In the genomic region with DNA sequence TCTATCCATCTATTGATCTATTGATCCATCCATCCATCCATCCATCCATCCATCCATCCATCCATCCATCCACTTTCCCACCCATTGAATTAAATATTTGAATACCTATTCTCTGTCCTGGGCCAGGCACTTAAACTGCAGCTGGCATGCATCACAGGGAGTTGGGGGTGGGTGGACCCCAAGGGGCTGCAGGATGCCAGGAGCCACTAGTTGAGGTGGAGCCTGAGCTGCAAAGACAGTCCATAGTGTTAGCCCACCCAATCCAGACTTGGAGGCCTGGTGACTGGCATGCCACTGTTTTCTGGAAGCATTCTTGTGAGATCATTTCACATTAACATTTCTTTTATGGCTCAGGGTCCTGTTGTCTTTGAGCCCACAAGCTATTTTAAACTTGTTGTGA, we compare ENCODE assay signal across 18 mouse cellular contexts.
"Had no signal": no experiment of that assay in that cellular context is flagged by ENCODE, and none has a peak within 500 bp of the region (broad histone marks: within the 10 kb centered on the region; RNA-seq: fewer than 3 reads in every experiment).

No protein-coding gene starts in this region.

- H3K27me3 ChIP-seq: midbrain, embryonic 12.5 days; neural tube, embryonic 13.5 days; neural tube, embryonic 15.5 days had no signal

- H3K36me3 ChIP-seq: midbrain, embryonic 12.5 days; neural tube, embryonic 13.5 days; neural tube, embryonic 15.5 days had no signal

- H3K4me3 ChIP-seq: midbrain, embryonic 12.5 days; myocyte; neural tube, embryonic 13.5 days; neural tube, embryonic 15.5 days had no signal

- ATAC-seq: midbrain, embryonic 16.5 days had no signal

- H3K9ac ChIP-seq: lung, embryonic 14.5 days; midbrain, embryonic 12.5 days; neural tube, embryonic 13.5 days; neural tube, embryonic 15.5 days had no signal

- H3K27ac ChIP-seq: midbrain, embryonic 12.5 days; neural tube, embryonic 13.5 days; neural tube, embryonic 15.5 days had no signal

- H3K4me2 ChIP-seq: lung, embryonic 14.5 days; midbrain, embryonic 12.5 days; neural tube, embryonic 13.5 days; neural tube, embryonic 15.5 days had no signal

- DNase-seq: lung, adult 18-20 months; lung, embryonic 14.5 days; lung, postnatal 10 days; lung, postnatal 4 days; midbrain, embryonic 14.5 days; retina, postnatal 1 day; right cerebral cortex, adult 18-20 months; right cerebral cortex, postnatal 25 days; right cerebral cortex, postnatal 4 days; spleen, adult 18-20 months; thymus, adult 18-20 months; thymus, postnatal 14 days; thymus, postnatal 36 days had no signal

- H3K9me3 ChIP-seq: midbrain, embryonic 12.5 days; neural tube, embryonic 13.5 days; neural tube, embryonic 15.5 days had no signal
